Comparison of ENCODE assay signal across 8 mouse cellular contexts in genomic region chr2:31258609-31259366, GRCm38 (mm10). TPM values are rescaled to one million over a fixed set of nuclear protein-coding genes. Genes with fewer than 3 reads are reported as not detected.
DNase-seq lines count a peak whose midpoint lies in the region; ATAC-seq lines count a peak whose summit lies in the region.

No protein-coding gene starts in this region.

- H3K9me3 ChIP-seq in erythroblast, embryonic 14.5 days (ENCODE audit: control insufficient read depth, low read length) = no peaks in the 10 kb centered on the region
- no peaks in the 10 kb centered on the region for H3K9me3 ChIP-seq in intestine, embryonic 16.5 days (ENCODE audit: control insufficient read depth, low read length)
- no peaks in the 10 kb centered on the region for H3K9me3 ChIP-seq in midbrain, embryonic 10.5 days (replicated peaks)

- H3K36me3 ChIP-seq in erythroblast, embryonic 14.5 days (ENCODE audit: control insufficient read depth) = no peaks in the 10 kb centered on the region
- no peaks in the 10 kb centered on the region for H3K36me3 ChIP-seq in intestine, embryonic 16.5 days (ENCODE audit: control insufficient read depth, insufficient read depth, low read length)
- no peaks in the 10 kb centered on the region; the same call in 1 of the 2 replicates for H3K36me3 ChIP-seq in midbrain, embryonic 10.5 days

- DNase-seq in embryo, embryonic 10 days (ENCODE audit: low spot score) = peak; percentile 65
- DNase-seq in left cerebral cortex, postnatal 4 days = peak; percentile 89
- peak; percentile 62 for DNase-seq in midbrain, embryonic 10.5 days (ENCODE audit: low spot score)
- DNase-seq in right cerebral cortex, postnatal 4 days = peak; percentile 69

- H3K27me3 ChIP-seq in erythroblast, embryonic 14.5 days (ENCODE audit: control insufficient read depth) = no peaks in the 10 kb centered on the region
- H3K27me3 ChIP-seq in intestine, embryonic 16.5 days (replicated peaks; ENCODE audit: control insufficient read depth, insufficient read depth, low read length) = no peaks in the 10 kb centered on the region
- H3K27me3 ChIP-seq in midbrain, embryonic 10.5 days (ENCODE audit: low read depth, poor library complexity, severe bottlenecking) = no peaks in the 10 kb centered on the region

- intact Hi-C loops in left cerebral cortex, postnatal 4 days (cut with DNase I) = no loop called here

- H3K4me1 ChIP-seq in erythroblast, embryonic 14.5 days (ENCODE audit: control insufficient read depth) = peaks cover 15% of the 10 kb centered on the region
- H3K4me1 ChIP-seq in intestine, embryonic 16.5 days (ENCODE audit: control insufficient read depth, insufficient read depth, low read length) = peaks cover 53% of the 10 kb centered on the region
- H3K4me1 ChIP-seq in midbrain, embryonic 10.5 days = peaks cover 70% of the 10 kb centered on the region

- peak overlapping the region; percentile 45; the same call in 1 of the 2 replicates for H3K27ac ChIP-seq in intestine, embryonic 16.5 days (ENCODE audit: low read length)
- peak overlapping the region; percentile 64 for H3K27ac ChIP-seq in midbrain, embryonic 10.5 days (replicated peaks)

- no peak for ATAC-seq in erythroblast, adult 5-6 weeks (replicated peaks; ENCODE audit: low FRiP score, poor library complexity, severe bottlenecking)
- peak; percentile 75 for ATAC-seq in granulocyte monocyte progenitor cell, adult 5-6 weeks (replicated peaks; ENCODE audit: poor library complexity, severe bottlenecking)
- ATAC-seq in intestine, embryonic 16.5 days = peak; percentile 73

- H3K9ac ChIP-seq in intestine, embryonic 16.5 days (ENCODE audit: low read depth, low read length) = peak overlapping the region; percentile 62

- 11% methylated on average over 22 of the region's 22 CpGs for WGBS in intestine, embryonic 16.5 days
- 12% methylated on average over 22 of the region's 22 CpGs for WGBS in midbrain, embryonic 10.5 days

- H3K4me2 ChIP-seq in intestine, embryonic 16.5 days (ENCODE audit: low read depth, low read length) = peak overlapping the region; percentile 82

- H3K4me3 ChIP-seq in erythroblast, embryonic 14.5 days (replicated peaks) = peak overlapping the region; percentile 59
- peak overlapping the region; percentile 54 for H3K4me3 ChIP-seq in intestine, embryonic 16.5 days (ENCODE audit: low read length)
- peak overlapping the region; percentile 62 for H3K4me3 ChIP-seq in midbrain, embryonic 10.5 days

RNA-seq across cellular contexts. Expression of gene Ncs1, which starts 13.2 kb away (rescaled TPM):
- polyA plus RNA-seq in erythroblast, embryonic 14.5 days (2012) = not detected in 2 replicates
- not detected in 2 replicates for total RNA-seq in erythroblast, adult 5-6 weeks (2015; ENCODE audit: low replicate concordance)
- not detected in 2 replicates for total RNA-seq in erythroblast, adult 5-6 weeks (2017; ENCODE audit: low replicate concordance)
- 2.1 and 4.6 TPM in 2 replicates for total RNA-seq in granulocyte monocyte progenitor cell, adult 5-6 weeks (2014; fragmentation: Nextera tagmentation)
- total RNA-seq in granulocyte monocyte progenitor cell, adult 5-6 weeks (2017) = 2.5 and 3.2 TPM in 2 replicates
- 18.3 and 18.7 TPM in 2 replicates for polyA plus RNA-seq in intestine, embryonic 16.5 days (2015; fragmentation: Nextera tagmentation; extraction: Ambion mirVana)
- total RNA-seq in left cerebral cortex, postnatal 4 days (2021) = 100 to 1,000 TPM; 161 to 162 TPM
- 48.6 and 66.5 TPM in 2 replicates for polyA plus RNA-seq in midbrain, embryonic 10.5 days (2016; fragmentation: Nextera tagmentation; extraction: Ambion mirVana)

RNA-seq across cellular contexts. Expression of gene Hmcn2, which starts 55.4 kb away (rescaled TPM):
- not detected in 2 replicates for polyA plus RNA-seq in erythroblast, embryonic 14.5 days (2012)
- not detected in 2 replicates for total RNA-seq in erythroblast, adult 5-6 weeks (2015; ENCODE audit: low replicate concordance)
- not detected in 2 replicates for total RNA-seq in erythroblast, adult 5-6 weeks (2017; ENCODE audit: low replicate concordance)
- total RNA-seq in granulocyte monocyte progenitor cell, adult 5-6 weeks (2014; fragmentation: Nextera tagmentation) = 0.09 TPM in 1 of 2 replicates, not detected in the other
- 0.15 TPM in 1 of 2 replicates, not detected in the other for total RNA-seq in granulocyte monocyte progenitor cell, adult 5-6 weeks (2017)
- 4.1 and 4.7 TPM in 2 replicates for polyA plus RNA-seq in intestine, embryonic 16.5 days (2015; fragmentation: Nextera tagmentation; extraction: Ambion mirVana)
- total RNA-seq in left cerebral cortex, postnatal 4 days (2021) = under 1 TPM; 0.42 to 0.72 TPM
- polyA plus RNA-seq in midbrain, embryonic 10.5 days (2016; fragmentation: Nextera tagmentation; extraction: Ambion mirVana) = 0.06 TPM in 1 of 2 replicates, not detected in the other

Comparison
In these comparisons a context has a peak if more than half of its experiments do, and no peak if none do; other contexts are left out.
1. RNA of gene Ncs1, which starts 13.2 kb away (total RNA-seq): 161 to 162 TPM in left cerebral cortex, postnatal 4 days; 2.1 to 4.6 TPM in granulocyte monocyte progenitor cell, adult 5-6 weeks and not detected in erythroblast, adult 5-6 weeks; every median in the first group is over 10 times any median in the second.
2. Peak in every context shown above with its lines, with median percentiles within 50 percentile points of each other: H3K4me3 ChIP-seq and DNase-seq.